Mouse (Mus musculus) CH12F3 (cell line): ENCODE measurements around the gene Pcif1.

ENCODE experiments used
- in situ Hi-C: fragments of 300-500 bp; cut with MboI; formaldehyde crosslinking; loops from 2 replicates; pipeline ENCODE4 v1.14.3; 2020; ENCODE audit warnings: low sequenced_read_pairs

Pcif1 gene

GRCm38 (mm10) chr2:164892696-164893216 is 13.7 kb downstream of the Pcif1 start:
- in situ Hi-C loops = no loop called here

- in situ Hi-C loops = no loop called here
Observed at GRCm38 (mm10) chr2:164894048-164894447, 14.9 kb downstream of the Pcif1 start.

GRCm38 (mm10) chr2:164894644-164895043 is 15.5 kb downstream of the Pcif1 start:
- in situ Hi-C loops = no loop called here

GRCm38 (mm10) chr2:164895885-164896284 is 16.8 kb downstream of the Pcif1 start:
- in situ Hi-C loops = no loop called here

- in situ Hi-C loops = no loop called here
Observed at GRCm38 (mm10) chr2:164898008-164898407, 18.9 kb downstream of the Pcif1 start.

- in situ Hi-C loops = no loop called here
Observed at GRCm38 (mm10) chr2:164899034-164899433, 19.9 kb downstream of the Pcif1 start.

GRCm38 (mm10) chr2:164899723-164900459 is 20.8 kb downstream of the Pcif1 start:
- in situ Hi-C loops = no loop called here

GRCm38 (mm10) chr2:164901380-164901779 is 22.3 kb downstream of the Pcif1 start:
- in situ Hi-C loops = no loop called here

GRCm38 (mm10) chr2:164903496-164903895 is 24.4 kb downstream of the Pcif1 start:
- in situ Hi-C loops = no loop called here

GRCm38 (mm10) chr2:164906071-164906470 is 27.0 kb downstream of the Pcif1 start:
- in situ Hi-C loops = no loop called here

- in situ Hi-C loops = no loop called here
Observed at GRCm38 (mm10) chr2:164907511-164907910, 28.4 kb downstream of the Pcif1 start.

- in situ Hi-C loops = no loop called here
Observed at GRCm38 (mm10) chr2:164908011-164908410, 28.9 kb downstream of the Pcif1 start.

GRCm38 (mm10) chr2:164909100-164909499 is 30.0 kb downstream of the Pcif1 start:
- in situ Hi-C loops = no loop called here

- in situ Hi-C loops = no loop called here
Observed at GRCm38 (mm10) chr2:164909542-164909941, 30.4 kb downstream of the Pcif1 start.

- in situ Hi-C loops = no loop called here
Observed at GRCm38 (mm10) chr2:164910360-164911061, 31.4 kb downstream of the Pcif1 start.

- in situ Hi-C loops = no loop called here
Observed at GRCm38 (mm10) chr2:164911086-164912048, 32.3 kb downstream of the Pcif1 start, which contains the start of gene Zfp335. TSS of gene Zfp335 (minus strand) at chr2:164911757.

GRCm38 (mm10) chr2:164912151-164912550 is 33.0 kb downstream of the Pcif1 start:
- in situ Hi-C loops = no loop called here

GRCm38 (mm10) chr2:164912749-164913427 is 33.8 kb downstream of the Pcif1 start:
- in situ Hi-C loops = no loop called here

- in situ Hi-C loops = no loop called here
Observed at GRCm38 (mm10) chr2:164913428-164913786, 34.3 kb downstream of the Pcif1 start.

- in situ Hi-C loops = no loop called here
Observed at GRCm38 (mm10) chr2:164916820-164917219, 37.7 kb downstream of the Pcif1 start.
